Mouse (Mus musculus) spleen, adult 2 months (tissue): ENCODE results near the gene Carns1.

ENCODE experiments used
- CTCF ChIP-seq: fragments of 200-500 bp; IDR thresholded peaks from 2 replicates; pipeline ENCODE4 v1.5.1; 2011; ENCODE audit warnings: mild to moderate bottlenecking, inconsistent platforms; ENCODE audit not compliant: insufficient read depth, insufficient read length, insufficient replicate concordance; ENCODE audit errors: extremely low read depth
- POLR2A ChIP-seq: fragments of 200-500 bp; IDR thresholded peaks from 2 replicates; pipeline ENCODE4 v1.6.1; 2011; ENCODE audit warnings: low read depth, low read length, inconsistent platforms

- TF ChIP-seq POLR2A (no peak), CTCF (no peak)
Observed at GRCm38 (mm10) chr19:4115816-4116215, 59.5 kb downstream of the Carns1 start.
